Mouse (Mus musculus): ENCODE measurements around the gene Gm14296. TPM values are rescaled to one million over a fixed set of nuclear protein-coding genes. Genes with fewer than 3 reads are reported as not detected.

The Gm14296 gene
- total RNA-seq (2023; ENCODE audit: inconsistent age): 0.45 to 1.1 TPM (median 0.65 TPM) in 4 replicates

DNA sequence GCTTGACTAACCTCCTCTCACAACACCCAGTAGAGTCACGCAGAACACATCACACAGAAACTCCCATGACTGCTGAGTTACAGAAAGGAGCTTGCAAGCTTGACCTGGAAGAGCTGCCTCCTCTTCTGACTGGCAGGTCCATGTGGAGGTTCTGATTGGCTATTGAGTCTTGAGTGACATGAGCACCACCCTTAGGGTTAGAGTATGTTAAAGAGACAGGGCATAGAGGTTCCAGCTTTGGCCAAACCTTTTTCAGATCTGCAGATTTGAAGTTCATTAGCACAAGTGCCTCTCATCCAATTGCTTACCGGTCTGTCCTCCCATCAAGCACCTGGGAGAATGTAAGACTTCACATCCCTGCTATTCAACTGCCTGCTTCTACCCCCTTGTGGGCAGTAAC is at the start of gene Gm14296:
Gm14296 (minus strand) TSS at position 101 of the 400 bp plus-strand sequence.

Other genes starting within 250 kb of the Gm14296 start
- 0.51 to 3.1 TPM (median 1.7 TPM) in 4 replicates for gene Gm14305, start 219.5 kb downstream of the Gm14296 start, total RNA-seq (2023; ENCODE audit: inconsistent age)
- 0.60 to 2.0 TPM (median 1.2 TPM) in 4 replicates for gene Gm14295, start 129.2 kb downstream of the Gm14296 start, total RNA-seq (2023; ENCODE audit: inconsistent age)
- not detected in 4 replicates for gene Gm14408, start 96.7 kb downstream of the Gm14296 start, total RNA-seq (2023; ENCODE audit: inconsistent age)
- gene Gm14419, start 73.1 kb upstream of the Gm14296 start, total RNA-seq (2023; ENCODE audit: inconsistent age): 1.4 to 4.3 TPM (median 3.6 TPM) in 4 replicates
- not detected in 4 replicates for gene Gm14401, start 146.5 kb upstream of the Gm14296 start, total RNA-seq (2023; ENCODE audit: inconsistent age)